Mouse (Mus musculus) erythroblast, embryonic 14.5 days (primary cell): ENCODE measurements at regions not wholly inside any gene's neighbourhood (a gene's known extent, or its start where the extent isn't known, plus 50 kb on each side); places are given as distances from the start of the nearest gene placed in this dataset.

Experiments
- H3K27me3 ChIP-seq: 2 replicates; pipeline ENCODE4 v1.6.1; 2012; ENCODE audit warnings: inconsistent platforms; ENCODE audit not compliant: control insufficient read depth
- H3K36me3 ChIP-seq: 2 replicates; pipeline ENCODE4 v1.6.1; 2012; ENCODE audit warnings: mild to moderate bottlenecking, inconsistent platforms; ENCODE audit not compliant: control insufficient read depth
- H3K4me1 ChIP-seq: 2 replicates; pipeline ENCODE4 v1.6.1; 2012; ENCODE audit warnings: inconsistent platforms; ENCODE audit not compliant: control insufficient read depth
- H3K4me3 ChIP-seq: replicated peaks from 2 replicates; pipeline ENCODE3; 2012; ENCODE audit warnings: moderate library complexity, mild to moderate bottlenecking, inconsistent platforms
- H3K9me3 ChIP-seq: 2 replicates; pipeline ENCODE4 v1.6.1; 2012; ENCODE audit warnings: low read length, inconsistent platforms, mixed read lengths; ENCODE audit not compliant: control insufficient read depth
- GATA1 ChIP-seq: IDR thresholded peaks from 2 replicates; pipeline ENCODE4 v1.6.1; 2012; ENCODE audit warnings: low read length, inconsistent platforms, mixed read lengths
- TAL1 ChIP-seq: IDR thresholded peaks from 3 replicates; pipeline ENCODE4 v1.6.1; 2012; ENCODE audit warnings: low read length, inconsistent platforms, mixed read lengths

- Histone ChIP-seq H3K4me3 (no peak overlapping the region), H3K9me3 (peaks cover 2% of the 10 kb centered on the region; the same call in 1 of the 2 replicates)
Observed at GRCm38 (mm10) chr7:72593259-72593658, 286.9 kb upstream of the Mctp2 start.

GRCm38 (mm10) chr7:72594741-72595140 is 288.3 kb upstream of the Mctp2 start:
- Histone ChIP-seq H3K9me3 (peaks cover 2% of the 10 kb centered on the region; the same call in 1 of the 2 replicates), H3K4me3 (no peak overlapping the region), H3K27me3 (no peaks in the 10 kb centered on the region), H3K4me1 (no peaks in the 10 kb centered on the region), H3K36me3 (no peaks in the 10 kb centered on the region)
- TF ChIP-seq TAL1 = no peak
- no peak for TF ChIP-seq GATA1

More at GRCm38 (mm10) chr7:72593259-72593658, 286.9 kb upstream of the Mctp2 start:
- H3K4me1 ChIP-seq = no peaks in the 10 kb centered on the region
- no peak for TF ChIP-seq GATA1
- no peak for TF ChIP-seq TAL1
- H3K36me3 ChIP-seq = no peaks in the 10 kb centered on the region
- H3K27me3 ChIP-seq = no peaks in the 10 kb centered on the region

GRCm38 (mm10) chr7:72596985-72597384 is 290.6 kb upstream of the Mctp2 start:
- H3K4me3 ChIP-seq = no peak overlapping the region
- TF ChIP-seq TAL1 (no peak), GATA1 (no peak)
- H3K27me3 ChIP-seq = no peaks in the 10 kb centered on the region
- peaks cover 2% of the 10 kb centered on the region; the same call in 1 of the 2 replicates for H3K9me3 ChIP-seq
- no peaks in the 10 kb centered on the region for H3K36me3 ChIP-seq
- H3K4me1 ChIP-seq = no peaks in the 10 kb centered on the region

GRCm38 (mm10) chr7:72601933-72602332 is 295.5 kb upstream of the Mctp2 start:
- Histone ChIP-seq H3K9me3 (peaks cover 5% of the 10 kb centered on the region; the same call in 1 of the 2 replicates), H3K4me3 (no peak overlapping the region), H3K27me3 (no peaks in the 10 kb centered on the region), H3K4me1 (no peaks in the 10 kb centered on the region), H3K36me3 (no peaks in the 10 kb centered on the region)
- TF ChIP-seq TAL1 = no peak
- no peak for TF ChIP-seq GATA1

GRCm38 (mm10) chr7:72609791-72610190 is 303.4 kb upstream of the Mctp2 start:
- TF ChIP-seq TAL1 (no peak), GATA1 (no peak)
- no peaks in the 10 kb centered on the region for H3K36me3 ChIP-seq
- no peaks in the 10 kb centered on the region for H3K4me1 ChIP-seq
- no peaks in the 10 kb centered on the region for H3K9me3 ChIP-seq
- H3K4me3 ChIP-seq = no peak overlapping the region
- H3K27me3 ChIP-seq = no peaks in the 10 kb centered on the region

- TF ChIP-seq TAL1 (no peak), GATA1 (no peak)
- H3K9me3 ChIP-seq = peaks cover 6% of the 10 kb centered on the region
- H3K27me3 ChIP-seq = no peaks in the 10 kb centered on the region
- H3K4me3 ChIP-seq = no peak overlapping the region
- H3K36me3 ChIP-seq = no peaks in the 10 kb centered on the region
- no peaks in the 10 kb centered on the region for H3K4me1 ChIP-seq
Observed at GRCm38 (mm10) chr7:72615232-72615631, 308.8 kb upstream of the Mctp2 start.

- Histone ChIP-seq H3K9me3 (no peaks in the 10 kb centered on the region), H3K4me1 (no peaks in the 10 kb centered on the region), H3K36me3 (no peaks in the 10 kb centered on the region), H3K27me3 (no peaks in the 10 kb centered on the region), H3K4me3 (no peak overlapping the region)
- TF ChIP-seq GATA1 (no peak), TAL1 (no peak)
Observed at GRCm38 (mm10) chr7:72627369-72627768, 321.0 kb upstream of the Mctp2 start.

- Histone ChIP-seq H3K4me1 (no peaks in the 10 kb centered on the region), H3K27me3 (no peaks in the 10 kb centered on the region), H3K36me3 (no peaks in the 10 kb centered on the region), H3K9me3 (no peaks in the 10 kb centered on the region; the same call in 1 of the 2 replicates), H3K4me3 (no peak overlapping the region)
- TF ChIP-seq GATA1 (no peak), TAL1 (no peak)
Observed at GRCm38 (mm10) chr7:72639566-72639965, 333.2 kb upstream of the Mctp2 start.

GRCm38 (mm10) chr7:72675018-72675417 is 368.6 kb upstream of the Mctp2 start:
- Histone ChIP-seq H3K27me3 (no peaks in the 10 kb centered on the region), H3K4me1 (no peaks in the 10 kb centered on the region), H3K4me3 (no peak overlapping the region), H3K9me3 (peaks cover 7% of the 10 kb centered on the region; the same call in 1 of the 2 replicates), H3K36me3 (no peaks in the 10 kb centered on the region)
- TF ChIP-seq TAL1 (no peak), GATA1 (no peak)

GRCm38 (mm10) chr7:72685803-72686202 is 379.4 kb upstream of the Mctp2 start:
- no peak overlapping the region for H3K4me3 ChIP-seq
- no peaks in the 10 kb centered on the region for H3K36me3 ChIP-seq
- peaks cover 7% of the 10 kb centered on the region for H3K9me3 ChIP-seq
- H3K27me3 ChIP-seq = no peaks in the 10 kb centered on the region
- TF ChIP-seq GATA1 (no peak), TAL1 (no peak)
- no peaks in the 10 kb centered on the region for H3K4me1 ChIP-seq
